11 mouse cellular contexts compared by ENCODE assay signal in the genomic region with DNA sequence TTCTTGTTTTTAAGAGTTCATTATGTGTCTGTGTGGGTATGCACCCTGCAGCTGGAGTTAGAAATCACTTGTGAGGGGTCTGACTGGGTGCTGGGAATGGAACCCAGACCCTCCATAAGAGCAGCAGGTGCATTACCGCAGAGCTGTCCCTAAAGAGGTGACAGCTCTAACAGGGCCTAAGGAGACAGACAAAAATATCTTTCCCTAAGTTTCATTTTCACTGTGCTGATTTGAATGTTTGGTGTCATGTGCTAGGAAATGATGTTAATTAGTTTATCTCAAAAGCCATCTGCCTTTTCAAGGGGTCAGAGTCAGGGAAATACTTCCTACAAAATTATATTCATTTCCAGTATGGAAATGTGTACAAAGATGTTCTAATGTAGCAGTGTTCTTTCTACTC. TPM values are rescaled to one million over a fixed set of nuclear protein-coding genes. Genes with fewer than 3 reads are reported as not detected.
DNase-seq lines count a peak whose midpoint lies in the region; ATAC-seq and TF ChIP-seq lines count a peak whose summit lies in the region.
"Had no signal": no experiment of that assay in that cellular context is flagged by ENCODE, and none has a peak within 500 bp of the region (broad histone marks: within the 10 kb centered on the region; RNA-seq: fewer than 3 reads in every experiment).

A gene (plus strand): TSS at position 38 of the 400 bp plus-strand sequence.

- no peak for TF ChIP-seq EP300 in heart, postnatal 0 days (IDR thresholded peaks at IDR 0.05; ENCODE audit: low read depth)

- H3K9me3 ChIP-seq in heart, embryonic 10.5 days, result no peaks in the 10 kb centered on the region
- H3K9me3 ChIP-seq in E14TG2a.4 (ENCODE audit: low read length), result no peaks in the 10 kb centered on the region
- no peaks in the 10 kb centered on the region for H3K9me3 ChIP-seq in heart, postnatal 0 days (replicated peaks; ENCODE audit: control insufficient read depth, low read length)
- no peaks in the 10 kb centered on the region for H3K9me3 ChIP-seq in liver, embryonic 15.5 days (replicated peaks)

- no peaks in the 10 kb centered on the region for H3K27me3 ChIP-seq in heart, embryonic 10.5 days (ENCODE audit: insufficient read depth, poor library complexity, severe bottlenecking)
- peaks cover 13% of the 10 kb centered on the region for H3K27me3 ChIP-seq in E14TG2a.4 (ENCODE audit: insufficient read depth, low read length)
- H3K27me3 ChIP-seq in heart, postnatal 0 days (ENCODE audit: control insufficient read depth, insufficient read depth, low read length), result no peaks in the 10 kb centered on the region
- no peaks in the 10 kb centered on the region for H3K27me3 ChIP-seq in liver, embryonic 15.5 days

- no peak for DNase-seq in heart, embryonic 10.5 days (ENCODE audit: low spot score)
- DNase-seq in heart, postnatal 36 days, result no peak
- DNase-seq in heart, postnatal 0 days (ENCODE audit: low spot score), result no peak
- no peak for DNase-seq in gastrocnemius, adult 8-10 months (ENCODE audit: low spot score in 2 of 2)
- no peak for DNase-seq in cerebellum, adult 18-20 months
- DNase-seq: adrenal gland, postnatal 10 days had no signal

- 84% methylated on average over 1 of the region's 1 CpGs for WGBS in heart, embryonic 10.5 days
- WGBS in heart, postnatal 0 days, result 77% methylated on average over 1 of the region's 1 CpGs
- WGBS in liver, embryonic 15.5 days (ENCODE audit: insufficient replicate concordance), result 94% methylated on average over 1 of the region's 1 CpGs

- ATAC-seq in heart, postnatal 0 days (ENCODE audit: insufficient read depth, low read depth), result no peak
- no peak for ATAC-seq in liver, embryonic 15.5 days (ENCODE audit: insufficient read depth)
- no peak for ATAC-seq in megakaryocyte progenitor cell, adult 5-6 weeks (replicated peaks; ENCODE audit: poor library complexity)

- peaks cover 19% of the 10 kb centered on the region for H3K36me3 ChIP-seq in heart, embryonic 10.5 days
- H3K36me3 ChIP-seq in E14TG2a.4 (ENCODE audit: insufficient read depth, low read length), result peaks cover 25% of the 10 kb centered on the region
- H3K36me3 ChIP-seq in heart, postnatal 0 days (replicated peaks; ENCODE audit: control insufficient read depth, insufficient read depth, low read length), result peaks cover 25% of the 10 kb centered on the region
- peaks cover 60% of the 10 kb centered on the region for H3K36me3 ChIP-seq in liver, embryonic 15.5 days (replicated peaks)

- peaks cover 46% of the 10 kb centered on the region for H3K4me1 ChIP-seq in heart, embryonic 10.5 days
- H3K4me1 ChIP-seq in E14TG2a.4 (replicated peaks; ENCODE audit: low read depth, low read length), result peaks cover 52% of the 10 kb centered on the region
- peaks cover 31% of the 10 kb centered on the region for H3K4me1 ChIP-seq in heart, postnatal 0 days (ENCODE audit: control insufficient read depth, insufficient read depth)
- H3K4me1 ChIP-seq in liver, embryonic 15.5 days (replicated peaks), result peaks cover 23% of the 10 kb centered on the region

- peak within 1 kb of the TSS; percentile 87 for H3K27ac ChIP-seq in heart, embryonic 10.5 days
- H3K27ac ChIP-seq in heart, postnatal 0 days (ENCODE audit: low read depth), result peak within 1 kb of the TSS; percentile 75
- H3K27ac ChIP-seq in liver, embryonic 15.5 days (replicated peaks), result no peak within 1 kb of the TSS

- intact Hi-C loops in heart, postnatal 36 days (cut with DNase I), result loop anchor here (2.0 kb wide), 2 partner anchors 71 to 319 kb away; no protein-coding TSS in a partner anchor

- H3K9ac ChIP-seq in heart, postnatal 0 days (replicated peaks; ENCODE audit: low read depth, low read length), result no peak within 1 kb of the TSS; the same call in 1 of the 2 replicates
- no peak within 1 kb of the TSS for H3K9ac ChIP-seq in liver, embryonic 15.5 days

- H3K4me3 ChIP-seq in heart, embryonic 10.5 days, result peak within 1 kb of the TSS; percentile 53
- H3K4me3 ChIP-seq in E14TG2a.4 (replicated peaks; ENCODE audit: low read length), result 0 out of 2 replicates have a peak within 1 kb of the TSS, but pooled peaks have one; percentile 23
- H3K4me3 ChIP-seq in heart, postnatal 0 days (ENCODE audit: low read depth, low read length), result peak within 1 kb of the TSS; percentile 38
- peak within 1 kb of the TSS; percentile 29; the same call in 1 of the 2 replicates for H3K4me3 ChIP-seq in liver, embryonic 15.5 days (replicated peaks)

- peak within 1 kb of the TSS; percentile 62 for H3K4me2 ChIP-seq in heart, postnatal 0 days (ENCODE audit: low read depth, low read length)
- H3K4me2 ChIP-seq in liver, embryonic 15.5 days, result peak within 1 kb of the TSS; percentile 61

- no peak for TF ChIP-seq CTCF in E14TG2a.4 (conservative IDR thresholded peaks at IDR 0.05; ENCODE audit: low read length)
- TF ChIP-seq CTCF in heart, postnatal 0 days (IDR thresholded peaks at IDR 0.05; ENCODE audit: low read depth), result no peak

RNA-seq across cellular contexts. Expression of the gene that starts here (rescaled TPM):
- polyA plus RNA-seq in heart, embryonic 10.5 days (2016; fragmentation: Nextera tagmentation; extraction: Ambion mirVana), result not detected in 2 replicates
- total RNA-seq in heart, postnatal 36 days (2021), result not detected
- total RNA-seq in heart, postnatal 0 days (2014; rRNA removed; ENCODE audit: low replicate concordance), result not detected in 2 replicates
- not detected in 2 replicates for polyA plus RNA-seq in heart, postnatal 0 days (2015; fragmentation: Nextera tagmentation; extraction: Ambion mirVana)
- not detected in 2 replicates for polyA plus RNA-seq in liver, embryonic 15.5 days (2015; fragmentation: Nextera tagmentation; extraction: Ambion mirVana)
- not detected in 2 replicates for total RNA-seq in megakaryocyte progenitor cell, adult 5-6 weeks (2015)
- total RNA-seq in megakaryocyte progenitor cell, adult 5-6 weeks (2017), result not detected in 2 replicates
- not detected for total RNA-seq in gastrocnemius, adult 8-10 months (2022)
- total RNA-seq: adrenal gland, postnatal 10 days had no signal
- polyA plus RNA-seq: C2C12; gonadal fat pad, adult 2 months had no signal
